In the genomic region with DNA sequence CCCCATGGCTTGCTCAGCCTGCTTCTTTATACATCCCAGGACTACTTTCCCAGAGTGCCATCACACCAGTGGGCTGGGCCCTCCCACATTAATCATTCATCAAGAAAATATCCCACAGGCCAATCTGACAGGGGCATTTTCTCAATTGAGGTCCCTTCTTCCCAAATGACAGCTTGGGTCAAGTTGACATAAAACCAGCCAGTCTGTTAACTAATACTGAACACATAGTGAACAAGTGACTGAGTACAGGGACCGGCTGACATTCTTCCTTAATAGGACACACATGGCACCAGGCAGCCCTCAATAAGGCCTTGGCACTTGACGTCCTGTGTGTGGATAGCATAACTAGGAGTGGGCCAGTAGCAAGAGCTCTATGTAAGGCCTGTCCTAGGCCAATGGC, we compare ENCODE assay signal across 19 mouse cellular contexts. TPM values are rescaled to one million over a fixed set of nuclear protein-coding genes. Genes with fewer than 3 reads are reported as not detected.
"Had no signal": no experiment of that assay in that cellular context is flagged by ENCODE, and none has a peak within 500 bp of the region (broad histone marks: within the 10 kb centered on the region; RNA-seq: fewer than 3 reads in every experiment).

No protein-coding gene starts in this region.

- H3K4me3 ChIP-seq: neural tube, embryonic 13.5 days; neural tube, embryonic 15.5 days; stomach, embryonic 15.5 days had no signal

- H3K27ac ChIP-seq: neural tube, embryonic 13.5 days; neural tube, embryonic 15.5 days; stomach, embryonic 15.5 days; stomach, postnatal 0 days had no signal

- H3K9ac ChIP-seq: neural tube, embryonic 13.5 days; neural tube, embryonic 15.5 days; stomach, embryonic 15.5 days had no signal

- H3K27me3 ChIP-seq: neural tube, embryonic 13.5 days; neural tube, embryonic 15.5 days; stomach, embryonic 15.5 days had no signal

- H3K4me1 ChIP-seq: neural tube, embryonic 13.5 days; neural tube, embryonic 15.5 days; stomach, embryonic 15.5 days had no signal

- H3K4me2 ChIP-seq: neural tube, embryonic 13.5 days; neural tube, embryonic 15.5 days; stomach, embryonic 15.5 days had no signal

- DNase-seq: retina, postnatal 1 day; right cerebral cortex, adult 18-20 months; right cerebral cortex, postnatal 14 days; right cerebral cortex, postnatal 25 days; right cerebral cortex, postnatal 4 days; spleen, adult 18-20 months; thymus, adult 18-20 months; thymus, adult 2 months; thymus, postnatal 14 days; thymus, postnatal 25 days; thymus, postnatal 36 days; thymus, postnatal 4 days had no signal

- H3K36me3 ChIP-seq: neural tube, embryonic 13.5 days; neural tube, embryonic 15.5 days; stomach, embryonic 15.5 days had no signal

- H3K9me3 ChIP-seq: neural tube, embryonic 13.5 days; neural tube, embryonic 15.5 days; stomach, embryonic 15.5 days had no signal

RNA-seq across cellular contexts. Expression of a gene that starts 35.6 kb away (rescaled TPM):
- total RNA-seq: neutrophil, adult 5-6 weeks had no signal
- polyA plus RNA-seq: neural tube, embryonic 13.5 days; neural tube, embryonic 14.5 days; neural tube, embryonic 15.5 days had no signal

RNA-seq across cellular contexts. Expression of a gene that starts 38.6 kb away (rescaled TPM):
- total RNA-seq: neutrophil, adult 5-6 weeks had no signal
- polyA plus RNA-seq: thymus, postnatal 0 days had no signal
